Mouse (Mus musculus) lung, adult 2 months (tissue): Measurements from ENCODE around the gene Gm10392. TPM values are rescaled to one million over a fixed set of nuclear protein-coding genes. Genes with fewer than 3 reads are reported as not detected.
A peak's percentile ranks its signal among the peaks of the same experiment; 100 is the strongest.
"Not testable (repeated sequence)": the region's sequence is repeated elsewhere in the genome, so short reads cannot be mapped to it uniquely, and the experiment has no call there.

Source experiments
- DNase-seq: peaks from one replicate; pipeline ENCODE4 v3.0.0; 2022
- H3K4me1 ChIP-seq: fragments of 200-500 bp; 2 replicates; pipeline ENCODE4 v1.6.1; 2011; ENCODE audit warnings: low read length; ENCODE audit not compliant: control insufficient read depth, insufficient read depth
- H3K4me3 ChIP-seq: fragments of 200-500 bp; replicated peaks from 2 replicates; pipeline ENCODE3; 2011; ENCODE audit warnings: low read depth, mild to moderate bottlenecking, control low read depth, low read length; ENCODE audit errors: extremely low read depth
- CTCF ChIP-seq: fragments of 200-500 bp; IDR thresholded peaks from 2 replicates; pipeline ENCODE4 v1.5.1; 2011; ENCODE audit warnings: mild to moderate bottlenecking, low read length, control low read depth; ENCODE audit not compliant: insufficient read depth
- POLR2A ChIP-seq: fragments of 200-500 bp; IDR thresholded peaks from 2 replicates; pipeline ENCODE4 v1.6.1; 2011; ENCODE audit warnings: low read depth, mild to moderate bottlenecking, control low read depth, low read length, borderline replicate concordance; ENCODE audit errors: extremely low read depth
- WGBS: fragments of 180-500 bp; shearing (Covaris S2); methylation state at CpG from one replicate; pipeline ENCODE4 v1.1.7; 2018; 5-methylcytosine and 5-hydroxymethylcytosine counted together
- polyA plus RNA-seq: library from polyadenylated mRNA; depleted of rRNA; stranded (reverse); fragments of >200 nt; gene quantifications from 2 replicates; pipeline ENCODE4 v1.2.3, GENCODE M21; 2012; rRNA removed

Gm10392 gene
- polyA plus RNA-seq: 0.08 TPM in 1 of 2 replicates, not detected in the other

DNA sequence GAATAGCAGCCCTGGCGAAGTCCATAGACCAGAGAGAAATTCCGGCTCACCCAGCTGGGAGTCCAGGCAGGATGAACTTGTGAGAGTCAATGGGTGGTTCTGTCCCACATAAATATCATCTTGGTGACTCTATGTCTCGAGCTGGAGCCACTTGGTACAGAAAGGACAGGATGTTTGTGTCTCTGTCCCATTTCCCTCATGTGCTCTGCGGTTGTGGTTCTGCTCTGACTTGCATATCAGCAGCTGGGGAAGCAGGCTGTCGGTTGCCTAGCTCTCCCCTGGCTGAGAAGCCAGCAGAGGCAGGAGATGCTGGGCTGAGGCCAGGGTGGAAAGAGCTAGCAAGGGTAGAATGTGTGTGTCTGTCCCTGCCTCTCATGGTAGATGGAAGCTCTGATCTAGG lies at the start of gene Gm10392:
Gene Gm10392, minus strand, starts transcription at position 156 of the 400 bp plus-strand sequence.
- Histone ChIP-seq H3K4me3 (no peak within 1 kb of the TSS), H3K4me1 (peaks cover 13% of the 10 kb centered on the region; the same call in 1 of the 2 replicates)
- no peak for DNase-seq
- TF ChIP-seq POLR2A (peak; percentile 41; the same call in 1 of the 2 replicates), CTCF (no peak)
- 36% methylated on average over 5 of the region's 5 CpGs for WGBS

- 90% methylated on average over 7 of the region's 7 CpGs for whole genome bisulfite sequencing
These were observed 26.3 kb upstream of the Gm10392 start for GRCm38 (mm10) chr11:77545261-77545660.

GRCm38 (mm10) chr11:77532202-77532846 lies 13.3 kb upstream of the Gm10392 start:
- 68% methylated on average over 4 of the region's 4 CpGs for WGBS
- no peak for TF ChIP-seq CTCF
- TF ChIP-seq POLR2A: no peak
- H3K4me3 ChIP-seq: no peak overlapping the region
- DNase-seq: no peak
- H3K4me1 ChIP-seq: no peaks in the 10 kb centered on the region

More at GRCm38 (mm10) chr11:77545261-77545660, 26.3 kb upstream of the Gm10392 start:
- Histone ChIP-seq H3K4me1 (no peaks in the 10 kb centered on the region), H3K4me3 (no peak overlapping the region)
- no peak for DNase-seq
- TF ChIP-seq CTCF: no peak
- TF ChIP-seq POLR2A: no peak

DNA sequence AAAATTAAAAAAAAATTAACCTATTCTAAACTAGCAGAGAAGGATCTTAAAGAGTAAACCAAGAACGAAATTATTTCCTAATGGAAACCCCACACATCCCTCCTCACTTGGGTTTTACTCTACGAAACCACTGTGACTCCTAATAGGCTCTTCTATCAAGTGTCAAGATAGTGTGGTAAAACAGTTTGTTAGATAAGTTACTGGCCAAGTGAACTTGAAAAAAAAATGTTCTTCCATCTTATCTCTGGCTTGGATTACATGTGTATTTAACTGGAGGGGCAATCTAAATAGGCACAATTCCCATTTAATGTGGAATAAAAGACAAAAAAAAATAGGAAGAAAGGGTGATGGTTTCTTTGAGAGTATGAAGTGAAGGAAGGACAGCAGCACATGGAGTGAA lies 11.9 kb upstream of the Gm10392 start:
- 85% methylated on average over 2 of the region's 2 CpGs for WGBS
- no peaks in the 10 kb centered on the region for H3K4me1 ChIP-seq
- TF ChIP-seq POLR2A (no peak), CTCF (no peak)
- DNase-seq: no peak
- H3K4me3 ChIP-seq: no peak overlapping the region

GRCm38 (mm10) chr11:77529644-77530043 lies 10.6 kb upstream of the Gm10392 start:
- DNase-seq: no peak
- Histone ChIP-seq H3K4me3 (no peak overlapping the region), H3K4me1 (no peaks in the 10 kb centered on the region)
- 77% methylated on average over 3 of the region's 3 CpGs for WGBS
- TF ChIP-seq POLR2A (no peak), CTCF (no peak)

- DNase-seq, H3K4me3 ChIP-seq, H3K4me1 ChIP-seq: not testable (repeated sequence)
- WGBS: 87% methylated on average over 3 of the region's 3 CpGs
These were observed 9.4 kb upstream of the Gm10392 start for GRCm38 (mm10) chr11:77528420-77528819.

GRCm38 (mm10) chr11:77525804-77526486 lies 6.9 kb upstream of the Gm10392 start:
- no peaks in the 10 kb centered on the region for H3K4me1 ChIP-seq
- no peak for DNase-seq
- 74% methylated on average over 3 of the region's 3 CpGs for WGBS
- TF ChIP-seq POLR2A (no peak), CTCF (no peak)
- H3K4me3 ChIP-seq: no peak overlapping the region

DNA sequence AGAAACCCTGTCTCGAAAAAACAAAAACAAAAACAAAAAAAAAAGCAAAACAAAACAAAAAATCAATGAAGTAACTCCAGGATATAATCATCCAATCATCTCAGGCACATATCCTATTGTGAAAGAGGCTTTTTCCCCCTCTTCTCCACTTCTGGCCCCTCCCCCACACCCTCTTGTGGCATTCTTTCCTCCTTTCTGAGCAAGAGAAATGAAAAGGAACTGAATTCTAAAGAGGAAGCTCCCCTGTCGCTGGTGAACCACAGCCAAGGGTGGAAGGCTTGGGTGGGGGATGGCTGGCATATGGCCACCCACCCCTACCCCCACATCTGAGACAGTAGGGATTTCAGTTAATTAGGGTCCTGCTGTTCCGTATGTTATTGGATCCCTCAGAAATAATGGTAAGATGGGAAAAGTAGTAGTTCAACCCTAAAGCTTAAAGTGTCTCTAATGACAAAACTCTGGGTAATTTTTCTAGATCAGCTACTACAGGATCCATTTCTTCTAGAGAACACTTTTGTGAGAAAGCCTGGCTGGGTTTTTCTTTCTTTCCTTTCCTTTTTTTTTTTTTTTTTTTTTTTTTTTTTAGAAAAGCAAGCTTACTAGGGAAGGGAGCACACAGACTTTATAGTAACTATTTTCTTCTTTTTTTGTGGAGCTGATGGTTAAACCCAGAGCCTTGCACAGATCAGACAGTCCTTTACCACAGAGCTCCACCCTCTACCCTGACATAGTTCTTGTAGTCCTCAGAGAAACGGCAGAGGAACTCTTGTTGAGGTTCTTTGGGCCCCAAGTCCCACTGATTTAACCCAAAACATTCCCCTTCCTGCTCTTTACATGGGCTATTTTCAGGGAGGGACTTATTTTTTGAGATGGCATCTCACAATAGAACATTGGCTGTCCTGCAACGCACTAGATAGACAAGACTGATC lies 1.9 kb upstream of the Gm10392 start:
- no peak for DNase-seq
- 49% methylated on average over 5 of the region's 5 CpGs for WGBS
- no peak for TF ChIP-seq CTCF
- no peak for TF ChIP-seq POLR2A
- Histone ChIP-seq H3K4me3 (no peak overlapping the region), H3K4me1 (peaks cover 6% of the 10 kb centered on the region; the same call in 1 of the 2 replicates)

- TF ChIP-seq POLR2A: no peak
- no peak for TF ChIP-seq CTCF
- Histone ChIP-seq H3K4me3 (no peak overlapping the region), H3K4me1 (peaks cover 15% of the 10 kb centered on the region; the same call in 1 of the 2 replicates)
- 78% methylated on average over 27 of the region's 27 CpGs for WGBS
- no peak for DNase-seq
These were observed 773 bp downstream of the Gm10392 start for GRCm38 (mm10) chr11:77518051-77518798.
